Mouse (Mus musculus): Measurements from ENCODE around the gene Slc22a14. TPM values are rescaled to one million over a fixed set of nuclear protein-coding genes. Genes with fewer than 3 reads are reported as not detected.

Gene Slc22a14
- polyA plus RNA-seq, 1 experiment from 2014 or later = 0.12 TPM

- 75% methylated on average over 12 of the region's 12 CpGs for WGBS
- Histone ChIP-seq H3K4me3 (ENCODE audit: low read length) (no peak overlapping the region), H3K27ac (ENCODE audit: low read length) (no peak overlapping the region), H3K4me2 (replicated peaks; ENCODE audit: low read depth, low read length) (no peak overlapping the region), H3K4me1 (ENCODE audit: insufficient read depth, low read length) (0 out of 2 replicates have a peak, but pooled peaks cover 2% of the 10 kb centered on the region), H3K27me3 (ENCODE audit: insufficient read depth, low read length) (no peaks in the 10 kb centered on the region), H3K9ac (replicated peaks; ENCODE audit: low read length) (no peak overlapping the region), H3K9me3 (ENCODE audit: low read length) (no peaks in the 10 kb centered on the region), H3K36me3 (ENCODE audit: insufficient read depth, low read length) (no peaks in the 10 kb centered on the region)
- ATAC-seq (ENCODE audit: low FRiP score, low TSS enrichment) = no peak
Observed at GRCm38 (mm10) chr9:119363229-119363628, 2.1 kb downstream of the Slc22a14 start.

- WGBS = 92% methylated on average over 5 of the region's 5 CpGs
Observed at GRCm38 (mm10) chr9:119361416-119361815, 3.9 kb downstream of the Slc22a14 start.

GRCm38 (mm10) chr9:119358058-119358429 is 7.3 kb downstream of the Slc22a14 start:
- WGBS = 38% methylated on average over 9 of the region's 9 CpGs
- Histone ChIP-seq H3K4me2 (replicated peaks; ENCODE audit: low read depth, low read length) (peak overlapping the region; percentile 93), H3K9me3 (ENCODE audit: low read length) (no peaks in the 10 kb centered on the region), H3K4me3 (ENCODE audit: low read length) (peak overlapping the region; percentile 74), H3K27me3 (ENCODE audit: insufficient read depth, low read length) (no peaks in the 10 kb centered on the region), H3K36me3 (ENCODE audit: insufficient read depth, low read length) (no peaks in the 10 kb centered on the region), H3K9ac (replicated peaks; ENCODE audit: low read length) (peak overlapping the region; percentile 75), H3K4me1 (ENCODE audit: insufficient read depth, low read length) (0 out of 2 replicates have a peak, but pooled peaks cover 4% of the 10 kb centered on the region), H3K27ac (ENCODE audit: low read length) (no peak overlapping the region)
- ATAC-seq (ENCODE audit: low FRiP score, low TSS enrichment) = 0 out of 2 replicates have a peak, but pooled peaks have one; percentile 5

More at GRCm38 (mm10) chr9:119361416-119361815, 3.9 kb downstream of the Slc22a14 start:
- Histone ChIP-seq H3K9me3 (ENCODE audit: low read length) (no peaks in the 10 kb centered on the region), H3K27ac (ENCODE audit: low read length) (no peak overlapping the region), H3K36me3 (ENCODE audit: insufficient read depth, low read length) (no peaks in the 10 kb centered on the region), H3K4me2 (replicated peaks; ENCODE audit: low read depth, low read length) (no peak overlapping the region), H3K27me3 (ENCODE audit: insufficient read depth, low read length) (no peaks in the 10 kb centered on the region), H3K4me3 (ENCODE audit: low read length) (no peak overlapping the region), H3K9ac (replicated peaks; ENCODE audit: low read length) (no peak overlapping the region), H3K4me1 (ENCODE audit: insufficient read depth, low read length) (0 out of 2 replicates have a peak, but pooled peaks cover 4% of the 10 kb centered on the region)
- no peak for ATAC-seq (ENCODE audit: low FRiP score, low TSS enrichment)

- WGBS = 2% methylated on average over 58 of the region's 65 CpGs
- peak within 1 kb of the TSS; percentile 93 for H3K4me2 ChIP-seq (replicated peaks; ENCODE audit: low read depth, low read length)
- peak within 1 kb of the TSS; percentile 74 for H3K4me3 ChIP-seq (ENCODE audit: low read length)
- ATAC-seq (ENCODE audit: low FRiP score, low TSS enrichment) = peak; percentile 92
- H3K27me3 ChIP-seq (ENCODE audit: insufficient read depth, low read length) = no peaks in the 10 kb centered on the region
- H3K36me3 ChIP-seq (ENCODE audit: insufficient read depth, low read length) = no peaks in the 10 kb centered on the region
- H3K4me1 ChIP-seq (ENCODE audit: insufficient read depth, low read length) = 0 out of 2 replicates have a peak, but pooled peaks cover 4% of the 10 kb centered on the region
- H3K9ac ChIP-seq (replicated peaks; ENCODE audit: low read length) = peak within 1 kb of the TSS; percentile 75
- H3K27ac ChIP-seq (ENCODE audit: low read length) = peak within 1 kb of the TSS; percentile 27; the same call in 1 of the 2 replicates
- no peaks in the 10 kb centered on the region for H3K9me3 ChIP-seq (ENCODE audit: low read length)
Observed at GRCm38 (mm10) chr9:119357331-119358057, 7.9 kb downstream of the Slc22a14 start, which contains the start of gene Xylb. Xylb (plus strand) TSS chr9:119357381.

- no peak overlapping the region for H3K4me2 ChIP-seq (replicated peaks; ENCODE audit: low read depth, low read length)
- WGBS = 58% methylated on average over 6 of the region's 6 CpGs
- no peak for ATAC-seq (ENCODE audit: low FRiP score, low TSS enrichment)
Observed at GRCm38 (mm10) chr9:119355943-119356342, 9.4 kb downstream of the Slc22a14 start.

GRCm38 (mm10) chr9:119353926-119354325 is 11.4 kb downstream of the Slc22a14 start:
- no peaks in the 10 kb centered on the region for H3K27me3 ChIP-seq (ENCODE audit: insufficient read depth, low read length)
- no peak overlapping the region for H3K27ac ChIP-seq (ENCODE audit: low read length)
- H3K4me3 ChIP-seq (ENCODE audit: low read length) = no peak overlapping the region
- H3K9me3 ChIP-seq (ENCODE audit: low read length) = no peaks in the 10 kb centered on the region
- no peak for ATAC-seq (ENCODE audit: low FRiP score, low TSS enrichment)
- peaks cover 10% of the 10 kb centered on the region for H3K36me3 ChIP-seq (ENCODE audit: insufficient read depth, low read length)
- WGBS = 67% methylated on average over 6 of the region's 6 CpGs
- peaks cover 12% of the 10 kb centered on the region for H3K4me1 ChIP-seq (ENCODE audit: insufficient read depth, low read length)
- no peak overlapping the region for H3K9ac ChIP-seq (replicated peaks; ENCODE audit: low read length)
- no peak overlapping the region for H3K4me2 ChIP-seq (replicated peaks; ENCODE audit: low read depth, low read length)

More at GRCm38 (mm10) chr9:119355943-119356342, 9.4 kb downstream of the Slc22a14 start:
- no peak overlapping the region for H3K4me3 ChIP-seq (ENCODE audit: low read length)
- H3K4me1 ChIP-seq (ENCODE audit: insufficient read depth, low read length) = peaks cover 5% of the 10 kb centered on the region; the same call in 1 of the 2 replicates
- no peaks in the 10 kb centered on the region for H3K27me3 ChIP-seq (ENCODE audit: insufficient read depth, low read length)
- H3K9me3 ChIP-seq (ENCODE audit: low read length) = no peaks in the 10 kb centered on the region
- no peak overlapping the region for H3K9ac ChIP-seq (replicated peaks; ENCODE audit: low read length)
- H3K36me3 ChIP-seq (ENCODE audit: insufficient read depth, low read length) = peaks cover 3% of the 10 kb centered on the region; the same call in 1 of the 2 replicates
- no peak overlapping the region for H3K27ac ChIP-seq (ENCODE audit: low read length)

GRCm38 (mm10) chr9:119352060-119352459 is 13.3 kb downstream of the Slc22a14 start:
- no peaks in the 10 kb centered on the region for H3K27me3 ChIP-seq (ENCODE audit: insufficient read depth, low read length)
- peaks cover 26% of the 10 kb centered on the region for H3K36me3 ChIP-seq (ENCODE audit: insufficient read depth, low read length)
- H3K4me2 ChIP-seq (replicated peaks; ENCODE audit: low read depth, low read length) = no peak overlapping the region
- WGBS = 26% methylated on average over 4 of the region's 4 CpGs
- ATAC-seq (ENCODE audit: low FRiP score, low TSS enrichment) = peak; percentile 73
- no peaks in the 10 kb centered on the region for H3K9me3 ChIP-seq (ENCODE audit: low read length)
- H3K4me1 ChIP-seq (ENCODE audit: insufficient read depth, low read length) = peaks cover 8% of the 10 kb centered on the region
- H3K4me3 ChIP-seq (ENCODE audit: low read length) = no peak overlapping the region
- no peak overlapping the region for H3K9ac ChIP-seq (replicated peaks; ENCODE audit: low read length)
- no peak overlapping the region for H3K27ac ChIP-seq (ENCODE audit: low read length)

- ATAC-seq (ENCODE audit: low FRiP score, low TSS enrichment) = peak; percentile 36; the same call in 1 of the 2 replicates
- Histone ChIP-seq H3K4me1 (ENCODE audit: insufficient read depth, low read length) (peaks cover 8% of the 10 kb centered on the region), H3K27ac (ENCODE audit: low read length) (no peak overlapping the region)
Observed at GRCm38 (mm10) chr9:119350947-119351705, 14.2 kb downstream of the Slc22a14 start.

GRCm38 (mm10) chr9:119350531-119350930 is 14.8 kb downstream of the Slc22a14 start:
- H3K4me3 ChIP-seq (ENCODE audit: low read length) = no peak overlapping the region
- WGBS = 62% methylated on average over 3 of the region's 3 CpGs
- no peaks in the 10 kb centered on the region for H3K9me3 ChIP-seq (ENCODE audit: low read length)
- peak overlapping the region; percentile 2; the same call in 1 of the 2 replicates for H3K27ac ChIP-seq (ENCODE audit: low read length)
- ATAC-seq (ENCODE audit: low FRiP score, low TSS enrichment) = peak; percentile 24
- H3K36me3 ChIP-seq (ENCODE audit: insufficient read depth, low read length) = peaks cover 34% of the 10 kb centered on the region
- no peak overlapping the region for H3K9ac ChIP-seq (replicated peaks; ENCODE audit: low read length)
- no peaks in the 10 kb centered on the region for H3K27me3 ChIP-seq (ENCODE audit: insufficient read depth, low read length)
- peaks cover 8% of the 10 kb centered on the region for H3K4me1 ChIP-seq (ENCODE audit: insufficient read depth, low read length)
- no peak overlapping the region for H3K4me2 ChIP-seq (replicated peaks; ENCODE audit: low read depth, low read length)

More at GRCm38 (mm10) chr9:119350947-119351705, 14.2 kb downstream of the Slc22a14 start:
- H3K36me3 ChIP-seq (ENCODE audit: insufficient read depth, low read length) = peaks cover 29% of the 10 kb centered on the region
- WGBS = 74% methylated on average over 10 of the region's 10 CpGs
- no peak overlapping the region for H3K4me2 ChIP-seq (replicated peaks; ENCODE audit: low read depth, low read length)
- H3K27me3 ChIP-seq (ENCODE audit: insufficient read depth, low read length) = no peaks in the 10 kb centered on the region
- H3K4me3 ChIP-seq (ENCODE audit: low read length) = no peak overlapping the region
- no peak overlapping the region for H3K9ac ChIP-seq (replicated peaks; ENCODE audit: low read length)
- no peaks in the 10 kb centered on the region for H3K9me3 ChIP-seq (ENCODE audit: low read length)

Measured in kidney, embryonic 16.5 days (tissue).